Mouse (Mus musculus) bone marrow, adult 2 months (tissue): ENCODE measurements around the gene Hsdl2.

Experiments
- CTCF ChIP-seq: fragments of 200-500 bp; IDR thresholded peaks from 2 replicates; pipeline ENCODE4 v1.5.1; 2011; ENCODE audit warnings: low read length, control low read depth; ENCODE audit not compliant: control insufficient read depth, insufficient read depth
- POLR2A ChIP-seq: fragments of 200-500 bp; IDR thresholded peaks from 2 replicates; pipeline ENCODE4 v1.6.1; 2011; ENCODE audit warnings: low read depth, mild to moderate bottlenecking, control low read depth, low read length, borderline replicate concordance; ENCODE audit not compliant: control insufficient read depth

DNA sequence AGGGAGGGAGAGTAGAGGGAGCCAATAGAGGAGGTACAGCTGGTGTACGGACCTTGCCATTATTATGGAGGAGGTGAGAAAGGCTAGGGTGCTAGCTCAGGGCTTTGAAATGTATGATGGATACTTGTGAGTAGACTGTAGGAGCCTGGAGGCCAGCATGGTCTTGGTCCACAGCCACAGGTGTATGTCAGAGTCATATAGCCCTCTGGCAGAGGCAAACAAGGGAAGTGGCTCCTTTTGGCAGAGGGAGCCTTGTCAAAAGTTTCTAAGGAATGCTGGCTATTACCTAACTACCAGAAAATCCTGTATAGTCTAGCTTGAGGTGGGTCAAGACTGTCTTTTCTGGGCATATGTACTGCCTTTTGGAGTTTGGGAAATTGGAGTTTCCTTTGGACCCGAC is 59.4 kb downstream of the Hsdl2 start:
- TF ChIP-seq CTCF: no peak
- TF ChIP-seq POLR2A: no peak
